Mouse (Mus musculus) lung, postnatal 0 days (tissue): Measurements from ENCODE around the gene Sfmbt1.

ENCODE experiments used
- CTCF ChIP-seq: IDR thresholded peaks from 2 replicates; pipeline ENCODE4 v1.5.1; 2016; ENCODE audit warnings: antibody characterized with exemption, mild to moderate bottlenecking
- EP300 ChIP-seq: IDR thresholded peaks from 2 replicates; pipeline ENCODE4 v1.6.1; 2016; ENCODE audit warnings: antibody characterized with exemption, mild to moderate bottlenecking, control low read depth

DNA sequence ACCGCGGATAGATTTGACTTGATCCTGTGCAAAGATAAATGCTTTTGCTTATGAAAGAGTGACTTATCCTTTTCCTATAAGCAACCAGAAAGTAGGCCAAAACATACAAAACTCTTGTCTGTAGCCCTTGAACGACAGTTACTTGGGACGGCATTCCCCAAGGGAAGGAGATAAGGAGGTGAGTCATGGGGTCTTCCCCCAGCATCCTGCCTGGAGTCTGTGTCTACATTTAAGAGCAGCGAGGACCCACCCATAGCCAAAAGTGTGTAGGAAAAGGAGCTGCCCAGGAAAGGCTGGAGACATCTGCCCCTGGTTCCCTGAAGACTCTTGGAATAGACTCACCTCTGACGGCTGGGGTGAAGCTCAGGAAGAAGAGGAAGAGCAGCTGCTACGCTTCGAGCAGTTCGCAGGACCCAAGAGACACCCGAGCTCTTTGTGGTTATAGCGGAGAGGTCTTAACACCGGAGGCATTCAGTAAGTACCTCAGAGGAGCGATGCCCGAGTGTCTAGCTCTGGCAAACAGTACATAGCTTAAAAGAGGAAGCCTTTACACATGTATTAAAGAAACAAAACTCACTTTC lies 122.9 kb downstream of the Sfmbt1 start:
- TF ChIP-seq CTCF (no peak), EP300 (no peak)
